Mouse (Mus musculus) left cerebral cortex, postnatal 25 days (tissue): ENCODE measurements at regions not wholly inside any gene's neighbourhood (a gene's known extent, or its start where the extent isn't known, plus 50 kb on each side); places are given as distances from the start of the nearest gene placed in this dataset.
A peak's percentile ranks its signal among the peaks of the same experiment; 100 is the strongest.
"Not testable (repeated sequence)": the region's sequence is repeated elsewhere in the genome, so short reads cannot be mapped to it uniquely, and the experiment has no call there.

ENCODE experiments used
- DNase-seq, 2 experiments: peaks; one replicate each; pipeline ENCODE4 v3.0.0; 2022; ENCODE audit warnings: low spot score in 2 of 2, mixed read lengths in 1 of 2
- intact Hi-C: fragments of 180-260 bp; cut with DNase I; formaldehyde crosslinking; loops from one replicate; pipeline ENCODE4 v1.15.1; 2025

GRCm38 (mm10) chr19:59516957-59517356 is 58.8 kb downstream of the Emx2 start:
- intact Hi-C loops = no loop called here
- no peak for DNase-seq

GRCm38 (mm10) chr19:59519156-59519555 is 61.0 kb downstream of the Emx2 start:
- intact Hi-C loops = no loop called here
- peak in 1 of 2 experiments; percentile 79 for DNase-seq

- intact Hi-C loops = no loop called here
- no peak for DNase-seq
Measured at GRCm38 (mm10) chr19:59522176-59522575, 64.0 kb downstream of the Emx2 start.

GRCm38 (mm10) chr19:59523356-59523755 is 65.2 kb downstream of the Emx2 start:
- DNase-seq = no peak
- intact Hi-C loops = no loop called here

- intact Hi-C loops = no loop called here
- no peak for DNase-seq
Measured at GRCm38 (mm10) chr19:59564101-59564500, 105.9 kb downstream of the Emx2 start.

GRCm38 (mm10) chr19:59568907-59569306 is 110.7 kb downstream of the Emx2 start:
- intact Hi-C loops = no loop called here
- no peak for DNase-seq

- DNase-seq, intact Hi-C loops: not testable (repeated sequence)
Measured at GRCm38 (mm10) chr19:59569590-59569989, 111.4 kb downstream of the Emx2 start.

- intact Hi-C loops = no loop called here
- no peak for DNase-seq
Measured at GRCm38 (mm10) chr19:59574346-59574745, 116.2 kb downstream of the Emx2 start.

GRCm38 (mm10) chr19:59577886-59578285 is 119.7 kb downstream of the Emx2 start:
- intact Hi-C loops = no loop called here
- no peak for DNase-seq

GRCm38 (mm10) chr19:59579676-59580075 is 121.5 kb downstream of the Emx2 start:
- no peak for DNase-seq
- intact Hi-C loops = no loop called here

- DNase-seq = no peak
- intact Hi-C loops = no loop called here
Measured at GRCm38 (mm10) chr19:59585835-59586234, 127.7 kb downstream of the Emx2 start.

GRCm38 (mm10) chr19:59587303-59587702 is 129.1 kb downstream of the Emx2 start:
- intact Hi-C loops = no loop called here
- DNase-seq = no peak

GRCm38 (mm10) chr19:59588068-59588522 is 129.9 kb downstream of the Emx2 start:
- intact Hi-C loops = no loop called here
- no peak for DNase-seq

GRCm38 (mm10) chr19:59590021-59590420 is 131.8 kb downstream of the Emx2 start:
- intact Hi-C loops = no loop called here
- DNase-seq = no peak

- intact Hi-C loops = no loop called here
- DNase-seq = no peak
Measured at GRCm38 (mm10) chr19:59592060-59592459, 133.9 kb downstream of the Emx2 start.

- DNase-seq = no peak
- intact Hi-C loops = no loop called here
Measured at GRCm38 (mm10) chr19:59624288-59624795, 166.2 kb downstream of the Emx2 start.

GRCm38 (mm10) chr19:59627681-59628080 is 169.5 kb downstream of the Emx2 start:
- DNase-seq = no peak
- intact Hi-C loops = loop anchor here (5.0 kb wide), 1 partner anchor 135 kb away; no protein-coding TSS in a partner anchor

GRCm38 (mm10) chr19:59628296-59629160 is 170.4 kb downstream of the Emx2 start:
- intact Hi-C loops = loop anchor here (5.0 kb wide), 1 partner anchor 136 kb away; no protein-coding TSS in a partner anchor
- DNase-seq = no peak

- no peak for DNase-seq
- intact Hi-C loops = loop anchor here (5.0 kb wide), 1 partner anchor 137 kb away; no protein-coding TSS in a partner anchor
Measured at GRCm38 (mm10) chr19:59629161-59629445, 170.9 kb downstream of the Emx2 start.

GRCm38 (mm10) chr19:59630095-59630494 is 171.9 kb downstream of the Emx2 start:
- no peak for DNase-seq

GRCm38 (mm10) chr19:59630706-59631105 is 172.5 kb downstream of the Emx2 start:
- intact Hi-C loops = no loop called here
- DNase-seq = no peak

More at GRCm38 (mm10) chr19:59630095-59630494, 171.9 kb downstream of the Emx2 start:
- intact Hi-C loops = no loop called here
